In the genomic region with DNA sequence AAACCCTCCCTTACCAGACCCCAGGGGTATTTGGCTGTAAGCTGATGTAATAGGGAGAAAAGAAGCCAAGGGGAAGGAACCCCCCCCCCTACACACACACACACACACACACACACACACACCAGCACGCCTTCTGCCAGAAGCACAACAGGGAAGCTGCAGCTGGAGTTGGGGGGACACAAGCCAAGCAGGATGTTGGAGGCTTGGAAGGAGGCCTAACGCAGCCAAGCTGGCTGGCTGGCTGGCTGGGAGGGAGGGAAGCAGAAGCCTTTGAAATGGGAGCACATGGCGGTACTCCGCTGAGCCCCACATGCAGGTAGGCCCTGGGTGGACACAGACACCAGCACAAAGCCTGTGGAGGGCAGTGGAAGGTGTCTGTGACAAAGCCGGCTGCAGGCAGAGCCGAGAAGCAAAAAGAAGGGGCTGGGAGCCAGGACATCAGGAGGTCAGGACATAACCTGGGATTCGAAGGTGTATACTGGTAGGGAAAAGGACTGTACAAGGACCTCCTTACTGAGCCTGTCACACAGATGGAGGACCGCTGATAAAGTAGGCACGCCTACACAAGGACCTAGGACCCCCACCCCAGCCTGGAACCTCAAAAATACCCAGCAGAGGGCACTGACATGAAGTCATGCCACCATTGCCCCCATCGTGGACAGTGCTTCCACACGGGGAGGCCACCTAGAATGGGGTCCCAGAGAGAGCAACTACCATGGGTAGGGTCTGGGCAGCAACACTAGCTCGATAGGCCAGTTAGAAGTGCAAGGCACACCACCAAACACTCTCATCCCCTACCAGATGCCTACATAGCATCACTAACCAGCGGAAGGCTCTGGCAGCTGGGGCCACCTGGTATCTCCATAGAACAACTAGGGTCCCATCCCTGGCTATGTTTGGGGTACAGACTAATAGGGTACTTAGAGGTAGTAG, we compare ENCODE assay signal across 8 mouse cellular contexts. TPM values are rescaled to one million over a fixed set of nuclear protein-coding genes. Genes with fewer than 3 reads are reported as not detected.
DNase-seq lines count a peak whose midpoint lies in the region; ATAC-seq and TF ChIP-seq lines count a peak whose summit lies in the region.

No protein-coding gene starts in this region.

- no peaks in the 10 kb centered on the region for H3K9me3 ChIP-seq in forebrain, embryonic 10.5 days
- no peaks in the 10 kb centered on the region for H3K9me3 ChIP-seq in forebrain, embryonic 12.5 days
- H3K9me3 ChIP-seq in hindbrain, embryonic 16.5 days (ENCODE audit: control insufficient read depth, low read length) = no peaks in the 10 kb centered on the region
- H3K9me3 ChIP-seq in lung, embryonic 15.5 days = no peaks in the 10 kb centered on the region

- peaks cover 63% of the 10 kb centered on the region for H3K4me1 ChIP-seq in forebrain, embryonic 10.5 days
- H3K4me1 ChIP-seq in forebrain, embryonic 12.5 days = peaks cover 24% of the 10 kb centered on the region
- peaks cover 25% of the 10 kb centered on the region for H3K4me1 ChIP-seq in hindbrain, embryonic 16.5 days (ENCODE audit: control insufficient read depth, insufficient read depth, low read depth, low read length)
- peaks cover 43% of the 10 kb centered on the region for H3K4me1 ChIP-seq in lung, embryonic 15.5 days

- H3K27me3 ChIP-seq in forebrain, embryonic 10.5 days (ENCODE audit: poor library complexity, severe bottlenecking) = no peaks in the 10 kb centered on the region
- H3K27me3 ChIP-seq in forebrain, embryonic 12.5 days = peaks cover 1% of the 10 kb centered on the region; the same call in 1 of the 2 replicates
- H3K27me3 ChIP-seq in hindbrain, embryonic 16.5 days (replicated peaks; ENCODE audit: control insufficient read depth, insufficient read depth, low read length) = no peaks in the 10 kb centered on the region
- no peaks in the 10 kb centered on the region for H3K27me3 ChIP-seq in lung, embryonic 15.5 days

- intact Hi-C loops in gastrocnemius, adult 2 months (cut with DNase I) = no loop called here

- DNase-seq in forebrain, embryonic 10.5 days (ENCODE audit: extremely low spot score, low spot score) = no peak
- DNase-seq in Muller cell, postnatal 12 days (ENCODE audit: inconsistent ontology term) = peak; percentile 39
- peak; percentile 81 for DNase-seq in gastrocnemius, adult 2 months
- DNase-seq in testis, postnatal 14 days (ENCODE audit: low spot score) = peak; percentile 57
- DNase-seq in embryo, embryonic 11 days = no peak

- no peak for TF ChIP-seq CTCF in gastrocnemius, adult 2 months (IDR thresholded peaks at IDR 0.05)

- ATAC-seq in forebrain, embryonic 12.5 days (ENCODE audit: low FRiP score) = no peak
- ATAC-seq in hindbrain, embryonic 16.5 days = peak; percentile 21; the same call in 1 of the 2 replicates
- peak; percentile 63 for ATAC-seq in lung, embryonic 15.5 days (ENCODE audit: borderline replicate concordance, extremely low read depth, low FRiP score, low TSS enrichment)

- no peak overlapping the region for H3K4me2 ChIP-seq in forebrain, embryonic 12.5 days
- no peak overlapping the region for H3K4me2 ChIP-seq in hindbrain, embryonic 16.5 days (ENCODE audit: low read length)
- no peak overlapping the region for H3K4me2 ChIP-seq in lung, embryonic 15.5 days

- peak overlapping the region; percentile 51 for H3K27ac ChIP-seq in forebrain, embryonic 10.5 days
- H3K27ac ChIP-seq in forebrain, embryonic 12.5 days = no peak overlapping the region
- peak overlapping the region; percentile 77; the same call in 1 of the 2 replicates for H3K27ac ChIP-seq in gastrocnemius, adult 2 months
- H3K27ac ChIP-seq in hindbrain, embryonic 16.5 days (ENCODE audit: low read depth, low read length) = no peak overlapping the region; the same call in 1 of the 2 replicates
- H3K27ac ChIP-seq in lung, embryonic 15.5 days = peak overlapping the region; percentile 78

- no peaks in the 10 kb centered on the region for H3K36me3 ChIP-seq in forebrain, embryonic 10.5 days (replicated peaks)
- no peaks in the 10 kb centered on the region for H3K36me3 ChIP-seq in forebrain, embryonic 12.5 days (replicated peaks)
- no peaks in the 10 kb centered on the region for H3K36me3 ChIP-seq in hindbrain, embryonic 16.5 days (ENCODE audit: control insufficient read depth, insufficient read depth, low read length)
- no peaks in the 10 kb centered on the region for H3K36me3 ChIP-seq in lung, embryonic 15.5 days

- WGBS in forebrain, embryonic 10.5 days = 76% methylated on average over 13 of the region's 13 CpGs
- 80% methylated on average over 13 of the region's 13 CpGs for WGBS in forebrain, embryonic 12.5 days
- 72% methylated on average over 13 of the region's 13 CpGs for WGBS in hindbrain, embryonic 16.5 days
- WGBS in lung, embryonic 15.5 days = 63% methylated on average over 13 of the region's 13 CpGs

- no peak overlapping the region for H3K9ac ChIP-seq in forebrain, embryonic 12.5 days
- no peak overlapping the region for H3K9ac ChIP-seq in hindbrain, embryonic 16.5 days (ENCODE audit: low read depth, low read length)
- no peak overlapping the region for H3K9ac ChIP-seq in lung, embryonic 15.5 days

- H3K4me3 ChIP-seq in forebrain, embryonic 10.5 days = no peak overlapping the region
- no peak overlapping the region for H3K4me3 ChIP-seq in forebrain, embryonic 12.5 days (replicated peaks)
- no peak overlapping the region for H3K4me3 ChIP-seq in gastrocnemius, adult 2 months
- H3K4me3 ChIP-seq in hindbrain, embryonic 16.5 days (ENCODE audit: low read length) = no peak overlapping the region
- H3K4me3 ChIP-seq in lung, embryonic 15.5 days = no peak overlapping the region

RNA-seq across cellular contexts. Expression of gene Tspan9, which starts 53.4 kb away (rescaled TPM):
- 39.4 and 41.3 TPM in 2 replicates for polyA plus RNA-seq in forebrain, embryonic 10.5 days (2016; fragmentation: Nextera tagmentation; extraction: Ambion mirVana)
- 30.1 and 34.5 TPM in 2 replicates for polyA plus RNA-seq in forebrain, embryonic 12.5 days (2016; fragmentation: Nextera tagmentation; extraction: Ambion mirVana)
- total RNA-seq in gastrocnemius, adult 2 months (2021) = 10 to 100 TPM; 21.8 to 41.9 TPM
- 62.6 and 66.8 TPM in 2 replicates for polyA plus RNA-seq in hindbrain, embryonic 16.5 days (2015; fragmentation: Nextera tagmentation; extraction: Ambion mirVana)
- 128 and 130 TPM in 2 replicates for polyA plus RNA-seq in lung, embryonic 15.5 days (2015; fragmentation: Nextera tagmentation; extraction: Ambion mirVana)

Comparison
In these comparisons a context has a peak if more than half of its experiments do, and no peak if none do; other contexts are left out.
1. H3K27ac ChIP-seq: peak in forebrain, embryonic 10.5 days (single experiment), gastrocnemius, adult 2 months (single experiment) and lung, embryonic 15.5 days (single experiment); none in forebrain, embryonic 12.5 days (single experiment) and hindbrain, embryonic 16.5 days (single experiment).
2. DNase-seq: peak in Muller cell, postnatal 12 days (single experiment), gastrocnemius, adult 2 months (single experiment) and testis, postnatal 14 days (single experiment); none in forebrain, embryonic 10.5 days (single experiment) and embryo, embryonic 11 days (single experiment).